Mouse (Mus musculus): ENCODE measurements around the gene Lpcat2.

Gene Lpcat2

GRCm38 (mm10) chr8:92913396-92913795 is 58.3 kb downstream of the Lpcat2 start:
- 79% methylated on average over 7 of the region's 7 CpGs for WGBS

- WGBS, result 92% methylated on average over 3 of the region's 3 CpGs
Observed at GRCm38 (mm10) chr8:92916082-92916481, 60.9 kb downstream of the Lpcat2 start.

- WGBS, result 81% methylated on average over 3 of the region's 3 CpGs
Observed at GRCm38 (mm10) chr8:92921768-92922167, 66.6 kb downstream of the Lpcat2 start.

GRCm38 (mm10) chr8:92928986-92929385 is 73.8 kb downstream of the Lpcat2 start:
- WGBS, result 69% methylated on average over 4 of the region's 4 CpGs

- WGBS, result 52% methylated on average over 4 of the region's 4 CpGs
Observed at GRCm38 (mm10) chr8:92938056-92938455, 82.9 kb downstream of the Lpcat2 start.

GRCm38 (mm10) chr8:92949071-92949470 is 93.9 kb downstream of the Lpcat2 start:
- WGBS, result 77% methylated on average over 4 of the region's 4 CpGs

GRCm38 (mm10) chr8:92950639-92951371 is 95.7 kb downstream of the Lpcat2 start:
- 75% methylated on average over 12 of the region's 12 CpGs for WGBS

GRCm38 (mm10) chr8:92954044-92954443 is 98.9 kb downstream of the Lpcat2 start:
- 86% methylated on average over 5 of the region's 5 CpGs for WGBS

GRCm38 (mm10) chr8:92959779-92960178 is 104.6 kb downstream of the Lpcat2 start, which contains the start of gene Slc6a2:
TSS of gene Slc6a2 (plus strand) at chr8:92960079.
- 81% methylated on average over 10 of the region's 10 CpGs for WGBS

- 2% methylated on average over 42 of the region's 42 CpGs for WGBS
Observed at GRCm38 (mm10) chr8:92960451-92960911, 105.3 kb downstream of the Lpcat2 start.

GRCm38 (mm10) chr8:92961088-92961487 is 105.9 kb downstream of the Lpcat2 start:
- 3% methylated on average over 25 of the region's 25 CpGs for WGBS

GRCm38 (mm10) chr8:92964556-92964955 is 109.4 kb downstream of the Lpcat2 start:
- 77% methylated on average over 2 of the region's 2 CpGs for WGBS

Data from cerebral cortex, adult 2 months (tissue).